Mouse (Mus musculus) neural tube, embryonic 14.5 days (tissue): Measurements from ENCODE around the gene Gm43191. TPM values are rescaled to one million over a fixed set of nuclear protein-coding genes. Genes with fewer than 3 reads are reported as not detected.

ENCODE experiments used
- ATAC-seq: fragments of 200-750 bp; cut with Nextera tagmentation; 2 replicates; pipeline ENCODE4 v1.8.0; 2017; ENCODE audit warnings: low read depth, mild to moderate bottlenecking, moderate TSS enrichment, moderate library complexity
- H3K27ac ChIP-seq: fragments of 300-500 bp; sonication (generic); 2 replicates; pipeline ENCODE4 v1.5.1; 2014; ENCODE audit warnings: low read depth, mild to moderate bottlenecking, control low read depth, low read length, moderate library complexity, mixed read lengths
- H3K27me3 ChIP-seq: fragments of 300-500 bp; sonication (generic); 2 replicates; pipeline ENCODE4 v1.6.1; 2014; ENCODE audit warnings: low read length; ENCODE audit not compliant: control insufficient read depth, insufficient read depth
- H3K36me3 ChIP-seq: fragments of 300-500 bp; sonication (generic); 2 replicates; pipeline ENCODE4 v1.6.1; 2014; ENCODE audit warnings: low read length, mixed read lengths; ENCODE audit not compliant: control insufficient read depth, insufficient read depth
- H3K4me1 ChIP-seq: fragments of 300-500 bp; sonication (generic); 2 replicates; pipeline ENCODE4 v1.6.1; 2014; ENCODE audit warnings: low read length; ENCODE audit not compliant: control insufficient read depth, insufficient read depth
- H3K4me2 ChIP-seq: fragments of 300-500 bp; sonication (generic); 2 replicates; pipeline ENCODE4 v1.6.1; 2014; ENCODE audit warnings: mild to moderate bottlenecking, low read depth, low read length, control low read depth
- H3K4me3 ChIP-seq: fragments of 300-500 bp; sonication (generic); 2 replicates; pipeline ENCODE4 v1.5.1; 2014; ENCODE audit warnings: low read depth, low read length, control low read depth, mixed read lengths
- H3K9ac ChIP-seq: fragments of 300-500 bp; sonication (generic); replicated peaks from 2 replicates; pipeline ENCODE4 v1.6.1; 2014; ENCODE audit warnings: low read depth, mild to moderate bottlenecking, control low read depth, low read length, mixed read lengths
- H3K9me3 ChIP-seq: fragments of 300-500 bp; sonication (generic); 2 replicates; pipeline ENCODE4 v1.6.1; 2016; ENCODE audit warnings: low read length; ENCODE audit not compliant: control insufficient read depth
- WGBS: fragments of 180-500 bp; shearing (Covaris S2); extraction: QIAGEN DNeasy Blood & Tissue Kit; methylation state at CpG from one replicate; pipeline ENCODE4 v1.1.7; 2014; 5-methylcytosine and 5-hydroxymethylcytosine counted together
- polyA plus RNA-seq: library from polyadenylated mRNA; unstranded; fragments of >200 nt; fragmentation: Nextera tagmentation; extraction: Ambion mirVana; gene quantifications from 2 replicates; pipeline ENCODE4 v1.2.1, GENCODE M21; 2014

The Gm43191 gene
- polyA plus RNA-seq, 1 experiment from 2014 or later = not detected

DNA sequence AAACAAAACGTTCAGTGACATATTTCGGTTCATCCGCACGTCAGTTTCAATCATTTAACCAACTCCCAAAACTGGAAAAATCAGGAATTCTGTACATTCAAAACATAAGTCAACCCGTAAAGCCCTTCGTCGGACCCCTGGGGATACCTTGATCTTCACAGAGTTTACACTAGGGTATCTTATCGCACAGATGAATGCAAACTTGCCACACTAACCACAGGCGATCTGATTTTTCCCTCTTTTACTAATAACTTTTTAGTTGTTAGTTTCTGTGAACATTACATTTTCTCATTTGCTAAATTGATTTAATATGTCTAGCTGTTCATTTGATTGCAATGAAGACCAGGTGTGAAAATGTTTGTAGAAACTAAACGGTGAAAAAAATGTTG is 85.5 kb downstream of the Gm43191 start:
- Histone ChIP-seq H3K4me2 (peak overlapping the region; percentile 87), H3K27me3 (no peaks in the 10 kb centered on the region), H3K36me3 (peaks cover 10% of the 10 kb centered on the region; the same call in 1 of the 2 replicates), H3K4me1 (0 out of 2 replicates have a peak, but pooled peaks cover 2% of the 10 kb centered on the region), H3K4me3 (peak overlapping the region; percentile 82), H3K9ac (peak overlapping the region; percentile 37), H3K9me3 (no peaks in the 10 kb centered on the region), H3K27ac (no peak overlapping the region)
- no peak for ATAC-seq
- WGBS = 11% methylated on average over 10 of the region's 10 CpGs

DNA sequence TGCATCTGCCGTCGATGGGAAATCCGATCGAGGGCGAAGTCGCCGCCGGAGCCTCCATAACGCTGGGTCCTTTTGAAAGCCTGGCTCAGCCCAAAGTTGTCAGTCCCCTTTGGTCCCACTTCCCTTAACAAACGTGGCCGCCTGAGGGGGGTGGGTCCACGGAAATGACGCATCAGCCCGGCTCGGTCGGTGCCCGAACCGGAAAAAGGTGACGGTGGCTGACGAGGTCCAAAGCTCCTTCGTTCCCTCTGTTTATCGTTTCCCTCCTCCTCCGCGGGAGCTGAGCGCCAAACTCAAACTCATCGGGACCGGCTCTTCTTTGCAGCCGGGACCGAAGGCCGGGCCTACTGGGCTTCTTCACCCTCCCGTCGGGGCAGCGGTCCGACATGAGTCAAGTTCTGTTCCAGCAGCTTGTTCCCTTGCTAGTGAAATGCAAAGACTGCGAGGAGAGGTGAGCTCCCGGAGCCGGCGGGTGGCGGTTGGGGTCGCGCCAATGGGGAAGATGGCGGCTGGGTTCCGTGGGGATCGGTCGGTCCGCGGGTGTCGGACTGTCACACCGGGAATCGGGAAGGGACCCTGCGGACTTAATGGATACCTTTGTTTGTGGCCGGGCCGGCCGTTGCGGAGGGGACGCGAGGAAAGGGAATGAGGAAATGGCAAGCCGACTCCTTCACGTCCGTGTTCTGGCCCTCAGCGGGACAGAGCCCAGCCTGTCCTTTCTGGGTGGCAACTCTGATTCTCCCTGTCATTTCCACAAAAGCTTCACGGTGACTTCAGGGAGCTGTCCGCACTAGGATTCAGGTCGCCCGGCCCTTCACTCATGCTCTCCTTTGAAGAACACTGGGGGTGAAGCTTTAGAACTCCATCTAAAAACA is 86.1 kb downstream of the Gm43191 start, which contains the start of gene Sass6:
Gene Sass6, plus strand, starts transcription at position 255 of the 875 bp plus-strand sequence.
- H3K9ac ChIP-seq = peak within 1 kb of the TSS; percentile 37
- 0 out of 2 replicates have a peak, but pooled peaks cover 2% of the 10 kb centered on the region for H3K4me1 ChIP-seq
- peak within 1 kb of the TSS; percentile 82 for H3K4me3 ChIP-seq
- H3K27me3 ChIP-seq = no peaks in the 10 kb centered on the region
- H3K36me3 ChIP-seq = peaks cover 14% of the 10 kb centered on the region; the same call in 1 of the 2 replicates
- H3K9me3 ChIP-seq = no peaks in the 10 kb centered on the region
- WGBS = under 1% methylated on average over 65 of the region's 65 CpGs
- H3K27ac ChIP-seq = peak within 1 kb of the TSS; percentile 68
- peak; percentile 98 for ATAC-seq
- peak within 1 kb of the TSS; percentile 87 for H3K4me2 ChIP-seq

DNA sequence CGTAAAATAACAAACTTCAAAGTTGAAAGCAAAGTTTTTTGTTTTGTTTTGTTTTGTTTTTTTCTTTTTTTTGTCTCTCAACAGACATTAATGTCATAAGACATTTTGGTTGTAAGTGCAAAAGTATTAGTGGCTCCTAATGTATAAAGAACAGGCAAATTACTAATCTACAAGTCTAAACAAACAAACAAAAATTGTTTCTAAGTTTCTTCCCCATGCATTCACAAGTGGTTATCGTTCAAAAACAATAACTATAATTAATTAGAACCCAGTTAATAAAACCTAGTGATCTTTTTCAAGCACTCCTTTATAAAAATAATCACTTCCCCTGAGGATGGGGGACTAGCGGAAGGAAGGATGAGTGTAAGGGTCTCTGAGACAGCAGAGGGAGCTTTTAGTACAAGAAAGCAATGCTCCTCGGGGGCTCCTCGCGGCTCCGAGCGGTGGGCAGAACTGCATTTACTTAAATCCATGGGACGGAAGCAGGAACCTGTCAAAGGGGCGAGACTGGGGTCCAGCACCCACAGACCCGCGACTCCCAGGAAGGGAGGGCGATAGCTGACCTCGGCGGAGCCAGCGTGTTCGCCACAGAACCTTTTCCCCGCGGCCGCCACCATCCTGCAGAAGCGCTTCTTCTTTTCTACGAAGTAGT is 86.9 kb downstream of the Gm43191 start:
- peak; percentile 85 for ATAC-seq
- Histone ChIP-seq H3K36me3 (peaks cover 22% of the 10 kb centered on the region), H3K27me3 (no peaks in the 10 kb centered on the region), H3K4me3 (peak overlapping the region; percentile 82), H3K4me2 (peak overlapping the region; percentile 43), H3K27ac (peak overlapping the region; percentile 68), H3K9me3 (no peaks in the 10 kb centered on the region), H3K4me1 (0 out of 2 replicates have a peak, but pooled peaks cover 2% of the 10 kb centered on the region), H3K9ac (peak overlapping the region; percentile 37)
- WGBS = 2% methylated on average over 22 of the region's 22 CpGs

Other genes with a start within 250 kb of the Gm43191 start
- 117 and 118 TPM in 2 replicates for gene Rtca, start 173.1 kb downstream of the Gm43191 start, polyA plus RNA-seq
- 13.2 and 14.2 TPM in 2 replicates for gene Dbt, start 168.2 kb downstream of the Gm43191 start, polyA plus RNA-seq
- 0.45 and 0.50 TPM in 2 replicates for gene Lrrc39, start 118.3 kb downstream of the Gm43191 start, polyA plus RNA-seq
- 16.2 and 16.5 TPM in 2 replicates for gene Sass6, start 86.3 kb downstream of the Gm43191 start, polyA plus RNA-seq
- 29.1 and 32.2 TPM in 2 replicates for gene Trmt13, start 66.7 kb downstream of the Gm43191 start, polyA plus RNA-seq
- 70.7 and 72.4 TPM in 2 replicates for gene Mfsd14a, start 18.6 kb downstream of the Gm43191 start, polyA plus RNA-seq
- gene Slc35a3, start 31.6 kb upstream of the Gm43191 start, polyA plus RNA-seq = 10.5 and 11.7 TPM in 2 replicates
- gene Agl, start 126.9 kb upstream of the Gm43191 start, polyA plus RNA-seq = 22.3 and 22.5 TPM in 2 replicates
- gene Frrs1, start 178.2 kb upstream of the Gm43191 start, polyA plus RNA-seq = 3.9 and 5.8 TPM in 2 replicates